Mouse (Mus musculus) forebrain, embryonic 12.5 days (tissue): ENCODE measurements around the gene Hnrnpa3. TPM values are rescaled to one million over a fixed set of nuclear protein-coding genes. Genes with fewer than 3 reads are reported as not detected.

Source experiments
- microRNA-seq: library from miRNA; unstranded; fragments of <30 nt; microRNA quantifications from one replicate; pipeline ENCODE4, GENCODE M21; 2017
- polyA plus RNA-seq: library from polyadenylated mRNA; unstranded; fragments of >200 nt; fragmentation: Nextera tagmentation; extraction: Ambion mirVana; gene quantifications from 2 replicates; pipeline ENCODE4 v1.2.1, GENCODE M21; 2016

The Hnrnpa3 gene
- polyA plus RNA-seq, 1 experiment from 2014 or later: 448 TPM

Small RNA genes within 50 kb of the gene (microRNA-seq; reads per million reads assigned to microRNA genes)
- gene Gm24574: not detected

Other genes with a start within 250 kb of the Hnrnpa3 start
- 18.6 and 20.4 TPM in 2 replicates for gene Nfe2l2, start 45.4 kb downstream of the Hnrnpa3 start, polyA plus RNA-seq
- gene Agps, start 172.9 kb downstream of the Hnrnpa3 start, polyA plus RNA-seq: 43.9 and 45.1 TPM in 2 replicates